Mouse (Mus musculus): ENCODE results near the gene Srprb.

- TF ChIP-seq CTCF (IDR thresholded peaks at IDR 0.05; ENCODE audit: low read depth, low read length) (no peak), POLR2AphosphoS5 (IDR thresholded peaks at IDR 0.05; ENCODE audit: insufficient replicate concordance, low read depth, low read length) (no peak), TAL1 (conservative IDR thresholded peaks at IDR 0.05; ENCODE audit: low read depth, low read length) (no peak)
Measured at GRCm38 (mm10) chr9:103184855-103185254, 17.1 kb downstream of the Srprb start.
